Mouse (Mus musculus): Measurements from ENCODE around the gene Dapl1. TPM values are rescaled to one million over a fixed set of nuclear protein-coding genes. Genes with fewer than 3 reads are reported as not detected.

The Dapl1 gene
- total RNA-seq, 1 experiment from 2014 or later: not detected

DNA sequence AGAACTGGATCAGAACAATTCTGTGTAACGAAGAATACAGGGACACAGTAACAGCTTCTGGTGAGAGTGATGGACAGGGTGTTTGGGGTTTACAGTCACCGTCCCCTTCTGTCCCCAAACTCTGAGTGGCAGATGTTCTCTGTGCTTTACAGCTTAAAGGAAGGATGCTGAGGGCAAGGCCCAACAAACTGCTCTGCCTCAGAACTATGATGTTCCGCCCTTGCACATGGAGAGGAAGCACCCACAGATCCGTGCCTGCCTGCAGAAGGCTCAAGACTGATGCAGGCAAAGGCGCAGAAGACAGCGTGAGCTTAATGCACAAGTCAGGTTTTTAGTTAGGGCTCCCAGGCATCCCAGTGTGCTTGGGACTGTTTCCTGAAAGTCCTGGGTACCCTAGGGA, 16.5 kb upstream of the Dapl1 start:
- no peak for ATAC-seq (replicated peaks in 1 of 2; ENCODE audit: insufficient read depth in 1 of 2, low FRiP score in 2 of 2, low TSS enrichment in 1 of 2, low read depth in 1 of 2, poor library complexity in 2 of 2, severe bottlenecking in 2 of 2)

- ATAC-seq (replicated peaks in 1 of 2; ENCODE audit: insufficient read depth in 1 of 2, low FRiP score in 2 of 2, low TSS enrichment in 1 of 2, low read depth in 1 of 2, poor library complexity in 2 of 2, severe bottlenecking in 2 of 2): no peak
These were observed 14.7 kb upstream of the Dapl1 start for GRCm38 (mm10) chr2:59469590-59470245.

GRCm38 (mm10) chr2:59470326-59471031, 14.0 kb upstream of the Dapl1 start:
- ATAC-seq (replicated peaks in 1 of 2; ENCODE audit: insufficient read depth in 1 of 2, low FRiP score in 2 of 2, low TSS enrichment in 1 of 2, low read depth in 1 of 2, poor library complexity in 2 of 2, severe bottlenecking in 2 of 2): no peak; a peak in 1 of 4 replicates

GRCm38 (mm10) chr2:59471051-59471948, 13.2 kb upstream of the Dapl1 start:
- no peak for ATAC-seq (replicated peaks in 1 of 2; ENCODE audit: insufficient read depth in 1 of 2, low FRiP score in 2 of 2, low TSS enrichment in 1 of 2, low read depth in 1 of 2, poor library complexity in 2 of 2, severe bottlenecking in 2 of 2)

DNA sequence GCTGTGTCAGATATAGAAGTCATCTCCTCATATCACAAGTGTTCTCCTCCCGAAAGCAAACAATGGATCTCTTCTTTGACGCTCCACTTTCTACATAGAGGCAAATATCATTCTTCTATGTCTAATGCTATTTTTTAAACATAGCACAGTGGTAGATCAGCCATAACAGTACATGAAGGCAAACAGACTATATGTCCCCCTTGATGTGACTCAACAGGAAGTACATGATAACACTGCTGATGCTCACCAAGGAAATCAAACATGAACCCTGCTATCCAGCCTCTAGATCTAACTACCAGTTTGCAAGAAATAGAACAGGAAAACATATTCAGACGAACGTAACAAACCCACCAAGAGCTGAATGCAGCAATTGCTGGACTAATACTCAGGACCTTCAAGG, 10.1 kb upstream of the Dapl1 start:
- no peak for ATAC-seq (replicated peaks in 1 of 2; ENCODE audit: insufficient read depth in 1 of 2, low FRiP score in 2 of 2, low TSS enrichment in 1 of 2, low read depth in 1 of 2, poor library complexity in 2 of 2, severe bottlenecking in 2 of 2)

DNA sequence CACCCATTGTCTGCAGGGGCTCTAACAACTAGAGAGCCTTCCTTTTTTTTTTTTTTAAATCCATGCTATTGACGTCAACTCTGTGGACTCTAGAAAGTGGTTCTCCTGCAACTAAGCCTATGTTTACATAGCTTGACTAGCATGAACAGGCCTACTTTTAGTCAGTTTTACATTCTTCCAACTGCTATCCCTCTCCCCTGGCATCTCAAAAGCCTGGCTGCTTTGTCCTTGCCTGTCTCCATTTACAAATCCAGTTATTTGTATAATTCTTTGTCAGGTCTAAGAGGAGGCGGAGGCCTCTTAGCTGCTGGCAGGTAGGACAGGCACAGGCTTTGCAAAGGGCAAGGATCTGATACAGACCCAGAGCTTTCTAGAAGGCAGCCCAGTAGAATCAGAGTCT, 627 bp downstream of the Dapl1 start:
- ATAC-seq (replicated peaks in 1 of 2; ENCODE audit: insufficient read depth in 1 of 2, low FRiP score in 2 of 2, low TSS enrichment in 1 of 2, low read depth in 1 of 2, poor library complexity in 2 of 2, severe bottlenecking in 2 of 2): no peak

DNA sequence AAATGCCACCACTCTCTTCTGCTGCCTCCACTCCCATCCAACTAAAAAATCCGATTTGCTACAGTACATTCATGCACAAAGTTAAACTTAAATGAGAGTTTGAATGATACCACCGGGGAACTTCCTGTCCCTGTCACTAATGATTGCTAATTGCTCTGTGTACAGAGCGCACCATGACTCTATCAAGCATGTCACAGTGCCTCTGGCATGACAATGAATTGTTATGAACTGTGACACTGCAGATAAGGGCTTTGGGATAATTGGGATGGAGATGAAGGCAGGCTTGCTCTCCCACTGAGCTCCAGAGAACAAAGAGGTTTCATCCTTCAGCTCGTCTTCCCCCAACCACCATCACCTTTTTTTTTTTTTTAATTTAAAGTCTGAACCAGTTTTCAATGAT, 1.2 kb downstream of the Dapl1 start:
- ATAC-seq (replicated peaks in 1 of 2; ENCODE audit: insufficient read depth in 1 of 2, low FRiP score in 2 of 2, low TSS enrichment in 1 of 2, low read depth in 1 of 2, poor library complexity in 2 of 2, severe bottlenecking in 2 of 2): no peak

DNA sequence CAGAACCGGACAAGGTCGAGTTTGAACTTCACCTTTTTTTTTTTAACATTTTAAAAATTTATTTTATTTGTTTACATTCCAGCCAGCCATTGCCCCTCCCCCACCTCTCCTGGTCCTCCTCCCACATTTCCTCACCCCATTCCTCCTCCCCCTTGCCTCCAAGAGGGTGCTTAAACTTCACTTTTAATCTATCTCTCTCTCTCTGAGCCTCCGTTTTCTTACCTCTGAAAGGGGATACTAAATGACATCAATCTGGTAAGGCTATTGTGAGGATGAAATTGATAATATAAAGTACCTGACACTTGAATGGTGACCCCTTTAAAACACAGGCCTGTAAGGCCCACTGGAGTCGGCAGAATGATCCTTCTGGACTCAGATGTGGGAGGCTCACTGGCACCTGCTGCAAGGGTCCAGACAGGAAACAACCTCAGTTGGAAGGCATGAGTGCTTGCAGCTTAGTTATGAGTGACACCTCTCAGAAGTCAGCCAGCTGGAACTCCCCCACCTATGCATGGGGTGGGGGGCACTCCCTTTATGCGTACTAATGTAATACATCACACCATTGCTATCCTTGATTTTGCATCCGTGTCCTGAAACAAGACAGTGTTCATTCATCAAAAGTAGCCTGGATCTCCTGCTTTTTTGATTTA, 1.9 kb downstream of the Dapl1 start:
- ATAC-seq (replicated peaks in 1 of 2; ENCODE audit: insufficient read depth in 1 of 2, low FRiP score in 2 of 2, low TSS enrichment in 1 of 2, low read depth in 1 of 2, poor library complexity in 2 of 2, severe bottlenecking in 2 of 2): no peak

- no peak for ATAC-seq (replicated peaks in 1 of 2; ENCODE audit: insufficient read depth in 1 of 2, low FRiP score in 2 of 2, low TSS enrichment in 1 of 2, low read depth in 1 of 2, poor library complexity in 2 of 2, severe bottlenecking in 2 of 2)
These were observed 3.8 kb downstream of the Dapl1 start for GRCm38 (mm10) chr2:59488235-59488634.

DNA sequence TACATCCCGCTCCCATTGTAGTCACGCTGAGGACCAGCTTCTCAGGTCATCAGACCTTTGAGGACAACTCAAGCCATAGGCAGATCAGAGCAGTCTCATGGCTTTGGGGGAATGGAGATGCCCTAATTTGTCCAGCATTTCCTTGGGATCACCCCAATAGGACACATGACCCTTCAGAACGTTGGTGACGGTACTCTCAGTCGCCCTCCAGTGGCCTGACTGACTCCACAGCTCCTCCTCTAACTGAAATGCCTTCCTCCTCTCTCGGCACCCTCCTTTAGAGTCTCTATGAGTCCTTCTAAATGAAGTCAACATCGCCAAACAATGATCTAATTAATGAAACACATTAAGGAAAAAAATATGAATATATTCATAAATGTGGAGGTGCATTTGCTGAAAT, 5.9 kb downstream of the Dapl1 start:
- ATAC-seq (replicated peaks in 1 of 2; ENCODE audit: insufficient read depth in 1 of 2, low FRiP score in 2 of 2, low TSS enrichment in 1 of 2, low read depth in 1 of 2, poor library complexity in 2 of 2, severe bottlenecking in 2 of 2): no peak

- 0 out of 4 replicates have a peak, but pooled peaks of 1 of the 2 experiments have one; percentile 49 for ATAC-seq (replicated peaks in 1 of 2; ENCODE audit: insufficient read depth in 1 of 2, low FRiP score in 2 of 2, low TSS enrichment in 1 of 2, low read depth in 1 of 2, poor library complexity in 2 of 2, severe bottlenecking in 2 of 2)
These were observed 9.1 kb downstream of the Dapl1 start for GRCm38 (mm10) chr2:59493445-59494085.

GRCm38 (mm10) chr2:59499146-59499545, 14.7 kb downstream of the Dapl1 start:
- no peak for ATAC-seq (replicated peaks in 1 of 2; ENCODE audit: insufficient read depth in 1 of 2, low FRiP score in 2 of 2, low TSS enrichment in 1 of 2, low read depth in 1 of 2, poor library complexity in 2 of 2, severe bottlenecking in 2 of 2)

- ATAC-seq (replicated peaks in 1 of 2; ENCODE audit: insufficient read depth in 1 of 2, low FRiP score in 2 of 2, low TSS enrichment in 1 of 2, low read depth in 1 of 2, poor library complexity in 2 of 2, severe bottlenecking in 2 of 2): no peak
These were observed 15.3 kb downstream of the Dapl1 start for GRCm38 (mm10) chr2:59499717-59500116.

DNA sequence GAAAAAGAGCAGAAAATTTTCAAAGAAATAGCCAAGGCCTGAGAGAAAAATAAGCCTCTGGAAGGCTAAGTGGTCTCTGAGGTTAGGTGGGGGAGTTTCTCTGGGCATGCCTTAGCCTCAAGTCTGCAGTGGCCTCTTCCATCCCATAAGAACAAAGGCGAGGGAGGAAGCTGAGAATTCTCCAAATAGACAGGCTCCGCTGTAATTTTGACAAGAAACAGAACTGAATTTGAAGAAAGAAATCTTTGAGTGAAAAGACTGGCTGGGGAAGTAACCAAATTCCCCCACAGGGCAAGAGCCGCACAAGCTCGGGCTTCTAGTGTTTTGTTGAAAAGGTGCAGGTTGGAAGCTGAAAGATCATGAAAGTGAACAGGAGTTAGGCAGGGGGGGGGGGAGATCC, 24.6 kb downstream of the Dapl1 start:
- ATAC-seq (replicated peaks in 1 of 2; ENCODE audit: insufficient read depth in 1 of 2, low FRiP score in 2 of 2, low TSS enrichment in 1 of 2, low read depth in 1 of 2, poor library complexity in 2 of 2, severe bottlenecking in 2 of 2): no peak

- no peak for ATAC-seq (replicated peaks in 1 of 2; ENCODE audit: insufficient read depth in 1 of 2, low FRiP score in 2 of 2, low TSS enrichment in 1 of 2, low read depth in 1 of 2, poor library complexity in 2 of 2, severe bottlenecking in 2 of 2)
These were observed 26.0 kb downstream of the Dapl1 start for GRCm38 (mm10) chr2:59510416-59510815.

- no peak for ATAC-seq (replicated peaks in 1 of 2; ENCODE audit: insufficient read depth in 1 of 2, low FRiP score in 2 of 2, low TSS enrichment in 1 of 2, low read depth in 1 of 2, poor library complexity in 2 of 2, severe bottlenecking in 2 of 2)
These were observed 26.4 kb downstream of the Dapl1 start for GRCm38 (mm10) chr2:59510882-59511281.

GRCm38 (mm10) chr2:59520663-59521062, 36.2 kb downstream of the Dapl1 start:
- ATAC-seq (replicated peaks in 1 of 2; ENCODE audit: insufficient read depth in 1 of 2, low FRiP score in 2 of 2, low TSS enrichment in 1 of 2, low read depth in 1 of 2, poor library complexity in 2 of 2, severe bottlenecking in 2 of 2): no peak
